Mouse (Mus musculus): Measurements from ENCODE around the gene Lrig3.

GRCm38 (mm10) chr10:125929961-125930360, 36.0 kb upstream of the Lrig3 start:
- no peak for TF ChIP-seq CTCF (IDR thresholded peaks at IDR 0.05; ENCODE audit: low read depth)
- no peak for TF ChIP-seq EP300 (IDR thresholded peaks at IDR 0.05; ENCODE audit: low read depth)
